Mouse (Mus musculus) heart, embryonic 16.5 days (tissue): ENCODE measurements around the gene Lrrn3. TPM values are rescaled to one million over a fixed set of nuclear protein-coding genes. Genes with fewer than 3 reads are reported as not detected.

ENCODE experiments used
- ATAC-seq: fragments of 200-750 bp; cut with Nextera tagmentation; replicated peaks from 2 replicates; pipeline ENCODE4 v1.8.0; 2017; ENCODE audit warnings: moderate number of reproducible peaks; ENCODE audit not compliant: insufficient read depth, low FRiP score; ENCODE audit errors: extremely low read depth
- H3K27ac ChIP-seq: fragments of 300-500 bp; sonication (generic); 2 replicates; pipeline ENCODE4 v1.5.1; 2014; ENCODE audit warnings: mild to moderate bottlenecking, low read length, control low read depth, moderate library complexity
- H3K27me3 ChIP-seq: fragments of 300-500 bp; sonication (generic); 2 replicates; pipeline ENCODE4 v1.6.1; 2014; ENCODE audit warnings: low read length, mixed read lengths; ENCODE audit not compliant: control insufficient read depth, insufficient read depth
- H3K36me3 ChIP-seq: fragments of 300-500 bp; sonication (generic); 2 replicates; pipeline ENCODE4 v1.6.1; 2014; ENCODE audit not compliant: control insufficient read depth, insufficient read depth
- H3K4me1 ChIP-seq: fragments of 300-500 bp; sonication (generic); 2 replicates; pipeline ENCODE4 v1.6.1; 2014; ENCODE audit warnings: low read length, mixed read lengths; ENCODE audit not compliant: control insufficient read depth, insufficient read depth
- H3K4me2 ChIP-seq: fragments of 300-500 bp; sonication (generic); 2 replicates; pipeline ENCODE4 v1.6.1; 2014; ENCODE audit warnings: low read depth, mild to moderate bottlenecking, control low read depth, low read length
- H3K4me3 ChIP-seq: fragments of 300-500 bp; sonication (generic); 2 replicates; pipeline ENCODE4 v1.5.1; 2014; ENCODE audit warnings: mild to moderate bottlenecking, control low read depth, low read length
- H3K9ac ChIP-seq: fragments of 300-500 bp; sonication (generic); 2 replicates; pipeline ENCODE4 v1.6.1; 2014; ENCODE audit warnings: low read length, control low read depth
- H3K9me3 ChIP-seq: fragments of 300-500 bp; sonication (generic); replicated peaks from 2 replicates; pipeline ENCODE4 v1.6.1; 2016; ENCODE audit warnings: low read length; ENCODE audit not compliant: control insufficient read depth
- WGBS: fragments of 180-500 bp; shearing (Covaris S2); extraction: QIAGEN DNeasy Blood & Tissue Kit; methylation state at CpG from one replicate; pipeline ENCODE4 v1.1.7; 2014; 5-methylcytosine and 5-hydroxymethylcytosine counted together
- polyA plus RNA-seq: library from polyadenylated mRNA; unstranded; fragments of >200 nt; fragmentation: Nextera tagmentation; extraction: Ambion mirVana; gene quantifications from 2 replicates; pipeline ENCODE4 v1.2.1, GENCODE M21; 2015

The Lrrn3 gene
- polyA plus RNA-seq, 1 experiment from 2014 or later = 3.3 TPM

GRCm38 (mm10) chr12:41409431-41409830, 76.8 kb downstream of the Lrrn3 start:
- H3K36me3 ChIP-seq = no peaks in the 10 kb centered on the region
- no peak overlapping the region for H3K27ac ChIP-seq
- H3K4me2 ChIP-seq = no peak overlapping the region
- H3K4me1 ChIP-seq = 0 out of 2 replicates have a peak, but pooled peaks cover 2% of the 10 kb centered on the region
- ATAC-seq = no peak
- no peaks in the 10 kb centered on the region for H3K9me3 ChIP-seq
- H3K27me3 ChIP-seq = no peaks in the 10 kb centered on the region
- WGBS = 20% methylated on average over 3 of the region's 3 CpGs
- no peak overlapping the region for H3K9ac ChIP-seq
- H3K4me3 ChIP-seq = no peak overlapping the region

GRCm38 (mm10) chr12:41401923-41402322, 84.3 kb downstream of the Lrrn3 start:
- Histone ChIP-seq H3K36me3 (no peaks in the 10 kb centered on the region), H3K4me3 (no peak overlapping the region), H3K9me3 (no peaks in the 10 kb centered on the region), H3K27me3 (no peaks in the 10 kb centered on the region), H3K4me2 (no peak overlapping the region), H3K4me1 (no peaks in the 10 kb centered on the region), H3K9ac (no peak overlapping the region), H3K27ac (no peak overlapping the region)
- no peak for ATAC-seq
- WGBS = 42% methylated on average over 3 of the region's 3 CpGs
